Mouse (Mus musculus): ENCODE data around the gene Qrich1.

DNA sequence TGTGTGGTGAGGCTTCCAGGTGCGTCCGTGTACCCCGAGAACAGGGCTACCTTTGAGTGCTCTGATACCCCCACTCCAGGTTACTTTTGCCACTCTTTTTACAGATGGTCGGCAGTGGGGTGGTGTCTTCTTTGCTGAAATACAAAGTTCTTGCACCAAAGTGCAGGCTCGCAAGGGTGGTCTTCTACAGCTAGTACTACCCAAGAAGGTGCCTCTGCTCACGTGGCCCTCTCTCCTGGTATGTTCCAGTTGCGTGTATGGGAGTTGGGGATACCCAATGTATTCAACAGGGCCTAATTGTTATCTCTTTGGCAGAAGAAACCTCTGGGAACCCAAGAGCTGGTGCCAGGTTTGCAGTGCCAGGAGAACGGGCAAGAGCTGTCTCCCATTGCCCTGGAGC is 23.4 kb upstream of the Qrich1 start:
- TF ChIP-seq HCFC1 (IDR thresholded peaks at IDR 0.05; ENCODE audit: borderline replicate concordance, insufficient read depth, low read length): no peak
- TF ChIP-seq MAFK (IDR thresholded peaks at IDR 0.05; ENCODE audit: insufficient read depth, low read depth, low read length): no peak
- TF ChIP-seq ZNF384 (IDR thresholded peaks at IDR 0.05; ENCODE audit: low read depth, low read length): no peak
- no peak for TF ChIP-seq CHD2 (IDR thresholded peaks at IDR 0.05; ENCODE audit: low read depth, low read length)
